Mouse (Mus musculus) forebrain, embryonic 14.5 days (tissue): Measurements from ENCODE around the gene Cuedc1. TPM values are rescaled to one million over a fixed set of nuclear protein-coding genes. Genes with fewer than 3 reads are reported as not detected.

Source experiments
- ATAC-seq: fragments of 200-750 bp; cut with Nextera tagmentation; 2 replicates; pipeline ENCODE4 v1.8.0; 2017; ENCODE audit warnings: mild to moderate bottlenecking, moderate library complexity
- DNase-seq: peaks from one replicate; pipeline ENCODE4 v3.0.0-alpha.2; 2015; ENCODE audit warnings: low spot score
- H3K27ac ChIP-seq: fragments of 300-500 bp; sonication (generic); 2 replicates; pipeline ENCODE4 v1.5.1; 2014; ENCODE audit warnings: low read depth, mild to moderate bottlenecking, control low read depth, low read length, moderate library complexity
- H3K27me3 ChIP-seq: fragments of 300-500 bp; sonication (generic); replicated peaks from 2 replicates; pipeline ENCODE4 v1.6.1; 2014; ENCODE audit warnings: low read length, control low read depth, mixed read lengths; ENCODE audit not compliant: control insufficient read depth, insufficient read depth
- H3K36me3 ChIP-seq: fragments of 300-500 bp; sonication (generic); 2 replicates; pipeline ENCODE4 v1.6.1; 2014; ENCODE audit warnings: low read length, control low read depth; ENCODE audit not compliant: control insufficient read depth, insufficient read depth
- H3K4me1 ChIP-seq: fragments of 300-500 bp; sonication (generic); 2 replicates; pipeline ENCODE4 v1.6.1; 2014; ENCODE audit warnings: antibody characterized with exemption, low read length, control low read depth; ENCODE audit not compliant: control insufficient read depth, insufficient read depth
- H3K4me2 ChIP-seq: fragments of 300-500 bp; sonication (generic); 2 replicates; pipeline ENCODE4 v1.6.1; 2014; ENCODE audit warnings: mild to moderate bottlenecking, control low read depth, low read length
- H3K4me3 ChIP-seq: fragments of 300-500 bp; sonication (generic); 2 replicates; pipeline ENCODE4 v1.5.1; 2014; ENCODE audit warnings: low read depth, low read length, control low read depth
- H3K9ac ChIP-seq: fragments of 300-500 bp; sonication (generic); 2 replicates; pipeline ENCODE4 v1.6.1; 2014; ENCODE audit warnings: mild to moderate bottlenecking, low read length, control low read depth, moderate library complexity
- H3K9me3 ChIP-seq: fragments of 300-500 bp; sonication (generic); replicated peaks from 2 replicates; pipeline ENCODE4 v1.6.1; 2016; ENCODE audit warnings: low read length, control low read depth, mixed read lengths; ENCODE audit not compliant: control insufficient read depth
- WGBS: fragments of 180-500 bp; shearing (Covaris S2); extraction: QIAGEN DNeasy Blood & Tissue Kit; methylation state at CpG from one replicate; pipeline ENCODE4 v1.1.7; 2014; 5-methylcytosine and 5-hydroxymethylcytosine counted together
- polyA plus RNA-seq: library from polyadenylated mRNA; unstranded; fragments of >200 nt; fragmentation: Nextera tagmentation; extraction: Ambion mirVana; gene quantifications from 2 replicates; pipeline ENCODE4 v1.2.1, GENCODE M21; 2014

Gene Cuedc1
- polyA plus RNA-seq, 1 experiment from 2014 or later = 13.0 TPM

GRCm38 (mm10) chr11:88061892-88062625 is 35.8 kb upstream of the Cuedc1 start:
- Histone ChIP-seq H3K36me3 (no peaks in the 10 kb centered on the region), H3K4me3 (no peak overlapping the region), H3K27ac (no peak overlapping the region)

GRCm38 (mm10) chr11:88065732-88066131 is 32.1 kb upstream of the Cuedc1 start:
- no peaks in the 10 kb centered on the region for H3K27me3 ChIP-seq
- peaks cover 15% of the 10 kb centered on the region for H3K4me1 ChIP-seq
- no peaks in the 10 kb centered on the region for H3K9me3 ChIP-seq
- no peak overlapping the region for H3K4me3 ChIP-seq
- DNase-seq (no peak), ATAC-seq (no peak)
- H3K4me2 ChIP-seq = no peak overlapping the region
- H3K9ac ChIP-seq = no peak overlapping the region
- no peaks in the 10 kb centered on the region for H3K36me3 ChIP-seq
- H3K27ac ChIP-seq = no peak overlapping the region

More at GRCm38 (mm10) chr11:88061892-88062625, 35.8 kb upstream of the Cuedc1 start:
- H3K27me3 ChIP-seq = no peaks in the 10 kb centered on the region
- H3K4me1 ChIP-seq = peaks cover 1% of the 10 kb centered on the region; the same call in 1 of the 2 replicates
- WGBS = 71% methylated on average over 2 of the region's 2 CpGs
- no peak for ATAC-seq
- no peak overlapping the region for H3K9ac ChIP-seq
- no peaks in the 10 kb centered on the region for H3K9me3 ChIP-seq
- H3K4me2 ChIP-seq = no peak overlapping the region
- DNase-seq = no peak

GRCm38 (mm10) chr11:88067191-88067585 is 30.7 kb upstream of the Cuedc1 start:
- no peaks in the 10 kb centered on the region for H3K27me3 ChIP-seq
- WGBS = 5% methylated on average over 8 of the region's 8 CpGs
- peak overlapping the region; percentile 98; the same call in 1 of the 2 replicates for H3K27ac ChIP-seq
- peaks cover 29% of the 10 kb centered on the region for H3K4me1 ChIP-seq
- peak overlapping the region; percentile 96 for H3K4me3 ChIP-seq
- DNase-seq (no peak), ATAC-seq (no peak)
- H3K9ac ChIP-seq = peak overlapping the region; percentile 99
- no peaks in the 10 kb centered on the region for H3K36me3 ChIP-seq
- no peaks in the 10 kb centered on the region for H3K9me3 ChIP-seq
- H3K4me2 ChIP-seq = peak overlapping the region; percentile 81

- Histone ChIP-seq H3K27me3 (no peaks in the 10 kb centered on the region), H3K9ac (peak within 1 kb of the TSS; percentile 99), H3K9me3 (no peaks in the 10 kb centered on the region), H3K4me3 (peak within 1 kb of the TSS; percentile 96), H3K4me1 (peaks cover 29% of the 10 kb centered on the region), H3K4me2 (peak within 1 kb of the TSS; percentile 92), H3K36me3 (no peaks in the 10 kb centered on the region), H3K27ac (peak within 1 kb of the TSS; percentile 98)
- peak; percentile 86 for DNase-seq
- WGBS = 2% methylated on average over 43 of the region's 81 CpGs
- peak; percentile 92 for ATAC-seq
Observed at GRCm38 (mm10) chr11:88067586-88068410, 30.1 kb upstream of the Cuedc1 start, which contains the start of gene Vezf1. TSS of gene Vezf1 (plus strand) at chr11:88068279.

- ATAC-seq (peak; percentile 70), DNase-seq (peak; percentile 37)
- peaks cover 29% of the 10 kb centered on the region for H3K4me1 ChIP-seq
- H3K27ac ChIP-seq = peak overlapping the region; percentile 98
- H3K27me3 ChIP-seq = no peaks in the 10 kb centered on the region
- H3K36me3 ChIP-seq = peaks cover 7% of the 10 kb centered on the region
- WGBS = under 1% methylated on average over 64 of the region's 92 CpGs
- H3K4me2 ChIP-seq = peak overlapping the region; percentile 92
- no peaks in the 10 kb centered on the region for H3K9me3 ChIP-seq
- peak overlapping the region; percentile 96 for H3K4me3 ChIP-seq
- H3K9ac ChIP-seq = peak overlapping the region; percentile 99
Observed at GRCm38 (mm10) chr11:88068411-88069245, 29.2 kb upstream of the Cuedc1 start.

- peak overlapping the region; percentile 99 for H3K9ac ChIP-seq
- H3K4me2 ChIP-seq = peak overlapping the region; percentile 92
- H3K9me3 ChIP-seq = no peaks in the 10 kb centered on the region
- H3K4me3 ChIP-seq = peak overlapping the region; percentile 96
- peak overlapping the region; percentile 98 for H3K27ac ChIP-seq
- 0% methylated on average over 12 of the region's 12 CpGs for WGBS
- peaks cover 29% of the 10 kb centered on the region for H3K4me1 ChIP-seq
- ATAC-seq = no peak
- peaks cover 13% of the 10 kb centered on the region for H3K36me3 ChIP-seq
- no peaks in the 10 kb centered on the region for H3K27me3 ChIP-seq
- DNase-seq = no peak
Observed at GRCm38 (mm10) chr11:88069246-88069570, 28.6 kb upstream of the Cuedc1 start.

GRCm38 (mm10) chr11:88070392-88070791 is 27.5 kb upstream of the Cuedc1 start:
- H3K36me3 ChIP-seq = peaks cover 24% of the 10 kb centered on the region
- H3K9ac ChIP-seq = peak overlapping the region; percentile 99
- H3K27me3 ChIP-seq = no peaks in the 10 kb centered on the region
- WGBS = 29% methylated on average over 4 of the region's 4 CpGs
- DNase-seq = no peak
- no peak overlapping the region for H3K27ac ChIP-seq
- H3K9me3 ChIP-seq = no peaks in the 10 kb centered on the region
- H3K4me2 ChIP-seq = peak overlapping the region; percentile 92
- H3K4me1 ChIP-seq = peaks cover 33% of the 10 kb centered on the region
- no peak for ATAC-seq
- H3K4me3 ChIP-seq = peak overlapping the region; percentile 96

- Histone ChIP-seq H3K36me3 (peaks cover 31% of the 10 kb centered on the region), H3K4me1 (peaks cover 33% of the 10 kb centered on the region), H3K9ac (peak overlapping the region; percentile 99), H3K4me2 (peak overlapping the region; percentile 92), H3K27me3 (no peaks in the 10 kb centered on the region), H3K27ac (no peak overlapping the region), H3K9me3 (no peaks in the 10 kb centered on the region), H3K4me3 (peak overlapping the region; percentile 96; the same call in 1 of the 2 replicates)
- WGBS = 23% methylated on average over 5 of the region's 5 CpGs
- DNase-seq = no peak
- ATAC-seq = no peak
Observed at GRCm38 (mm10) chr11:88071113-88071512, 26.7 kb upstream of the Cuedc1 start.
